Mouse (Mus musculus) ES-E14 (cell line): ENCODE results near the gene Sgsm2.

Source experiments
- CHD2 ChIP-seq: IDR thresholded peaks from 2 replicates; pipeline ENCODE4 v1.6.1; 2014; ENCODE audit warnings: mild to moderate bottlenecking, low read depth, low read length, inconsistent platforms
- HCFC1 ChIP-seq: IDR thresholded peaks from 2 replicates; pipeline ENCODE4 v1.6.1; 2012; ENCODE audit warnings: low read length, inconsistent platforms, borderline replicate concordance; ENCODE audit not compliant: insufficient read depth
- MAFK ChIP-seq: IDR thresholded peaks from 2 replicates; pipeline ENCODE4 v1.6.1; 2014; ENCODE audit warnings: mild to moderate bottlenecking, low read depth, low read length, inconsistent platforms; ENCODE audit not compliant: insufficient read depth
- ZC3H11A ChIP-seq: IDR thresholded peaks from 2 replicates; pipeline ENCODE4 v1.6.1; 2012; ENCODE audit warnings: low read depth, mild to moderate bottlenecking, inconsistent platforms, low read length, borderline replicate concordance
- ZNF384 ChIP-seq: IDR thresholded peaks from 2 replicates; pipeline ENCODE4 v1.6.1; 2012; ENCODE audit warnings: low read depth, low read length, inconsistent platforms

DNA sequence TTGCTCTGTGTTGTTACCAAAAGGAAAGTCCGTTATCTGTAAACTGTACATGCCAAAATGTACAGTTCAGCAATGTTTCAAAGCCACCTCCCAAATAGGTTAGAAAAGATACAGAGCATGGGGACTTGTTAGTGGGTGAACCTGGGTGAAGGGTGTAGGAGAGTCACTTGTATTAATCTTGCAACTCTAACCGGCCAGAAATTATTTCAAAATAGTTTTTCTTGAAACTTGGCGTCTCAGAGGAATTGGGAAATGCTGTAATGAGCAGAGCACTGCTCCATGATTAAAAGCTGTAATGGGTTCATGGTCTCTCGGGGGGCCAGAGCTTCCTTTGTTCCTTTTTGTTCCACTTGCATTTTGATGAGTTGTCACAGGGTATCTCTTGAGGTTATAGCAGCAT is 96.2 kb downstream of the Sgsm2 start:
- TF ChIP-seq ZC3H11A (no peak), ZNF384 (no peak), MAFK (no peak), CHD2 (no peak), HCFC1 (no peak)
